Mouse (Mus musculus) gastrocnemius, postnatal 25 days (tissue): ENCODE measurements around the gene Gid4. TPM values are rescaled to one million over a fixed set of nuclear protein-coding genes. Genes with fewer than 3 reads are reported as not detected.
"Not testable (repeated sequence)": the region's sequence is repeated elsewhere in the genome, so short reads cannot be mapped to it uniquely, and the experiment has no call there.

Experiments
- DNase-seq: peaks from one replicate; pipeline ENCODE4 v3.0.0; 2022
- total RNA-seq, 2 experiments: library from RNA; stranded (reverse); gene quantifications; 1 replicate in 1 of 2; 2 replicates in 1 of 2; pipeline ENCODE4 v1.2.3; 2021

The Gid4 gene
- total RNA-seq, 2 experiments from 2014 or later, result 45.2 to 50.9 TPM

DNA sequence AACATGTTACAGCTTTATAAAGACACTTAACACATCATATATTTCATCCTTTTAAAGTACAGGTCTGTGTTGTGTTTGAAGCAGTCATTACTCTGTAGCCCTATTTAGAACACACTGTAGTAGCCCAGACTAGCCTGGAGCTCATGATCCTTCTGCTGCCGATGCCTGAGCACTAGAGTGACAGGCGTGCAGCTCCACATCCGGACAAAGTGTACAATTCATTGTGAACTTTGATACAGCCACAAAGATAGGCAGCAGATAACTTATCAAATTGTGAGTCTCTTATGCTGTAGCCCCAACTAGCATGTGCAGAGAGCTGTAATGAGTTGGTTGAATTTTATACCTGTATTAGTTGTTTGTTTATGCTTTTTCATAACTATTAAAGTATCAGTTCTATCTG is 10.7 kb downstream of the Gid4 start:
- DNase-seq, result no peak

DNA sequence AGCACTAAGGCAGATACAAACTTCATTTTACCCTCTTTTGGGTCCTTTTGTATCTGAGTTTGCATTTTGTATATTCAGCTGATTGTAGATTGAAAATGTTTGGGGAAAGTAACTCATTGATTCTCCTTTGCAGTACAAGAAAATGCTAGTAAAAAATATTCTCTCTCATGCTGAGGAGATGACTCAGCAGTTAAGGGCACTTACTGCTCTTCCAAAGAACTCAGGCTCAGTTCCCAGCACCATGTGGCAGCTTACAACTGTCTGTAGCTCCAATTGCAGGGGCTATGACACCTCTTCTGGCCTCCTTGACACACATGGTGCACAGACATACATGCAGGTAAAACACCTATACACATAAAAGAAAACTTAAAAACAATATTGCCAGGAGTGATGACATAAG is 16.6 kb downstream of the Gid4 start:
- no peak for DNase-seq

DNA sequence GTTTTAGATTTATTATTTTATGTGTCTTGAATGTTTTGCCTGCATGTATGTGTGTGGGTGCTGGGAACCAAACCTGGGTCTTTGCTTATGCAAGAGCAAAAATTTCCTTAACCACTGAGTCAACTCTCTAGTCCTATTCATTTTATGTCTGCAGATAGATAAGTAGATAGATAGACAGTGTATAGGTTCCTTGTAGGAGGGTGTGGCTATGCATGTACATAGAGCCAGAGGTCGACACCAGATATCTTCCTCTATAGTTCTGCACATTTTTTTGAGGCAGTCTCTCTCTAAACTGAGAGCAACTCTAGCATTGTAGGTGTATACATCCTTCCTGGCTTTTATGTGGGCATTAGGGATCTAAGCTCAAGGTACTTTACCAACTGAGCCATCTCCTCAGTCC is 18.2 kb downstream of the Gid4 start:
- DNase-seq, result no peak

DNA sequence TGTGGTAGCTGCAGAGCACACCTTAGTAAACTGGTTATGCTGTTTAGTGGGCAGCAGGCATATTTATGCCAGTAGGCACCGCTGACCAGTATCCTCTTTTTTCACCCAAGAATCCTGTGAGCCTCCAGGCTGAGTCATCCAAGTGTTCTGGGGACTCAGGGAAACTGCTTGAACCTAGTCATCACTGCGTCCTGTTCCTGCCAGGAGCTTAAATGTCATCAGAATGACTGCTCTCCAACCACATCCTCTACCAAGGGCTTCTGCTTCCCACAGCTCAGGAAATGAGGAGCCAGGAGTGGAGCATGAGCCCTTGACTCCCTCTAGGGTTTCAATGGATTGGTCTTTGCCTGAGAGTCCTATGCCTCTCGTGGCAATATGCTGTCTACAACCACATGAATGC is 19.7 kb downstream of the Gid4 start:
- no peak for DNase-seq

DNA sequence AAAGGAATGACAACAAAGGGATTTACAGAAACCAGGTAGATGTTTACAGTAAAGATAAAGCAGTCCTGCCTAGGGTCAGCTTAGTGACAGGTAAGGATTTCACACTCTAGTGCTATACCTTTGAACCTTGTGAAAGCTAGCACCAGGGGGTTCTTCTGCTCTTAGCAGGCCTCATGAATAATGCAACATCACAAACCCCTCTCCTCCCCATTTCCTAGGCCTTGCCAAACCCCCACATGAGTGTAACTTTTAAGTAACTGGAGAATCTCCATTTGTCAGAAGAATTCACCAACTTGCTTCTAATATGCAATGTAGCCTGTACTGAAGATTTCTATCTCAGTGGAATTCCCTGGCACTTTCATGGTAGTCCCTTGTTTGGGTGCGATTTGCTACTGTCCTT is 22.7 kb downstream of the Gid4 start:
- not testable (repeated sequence) for DNase-seq

DNA sequence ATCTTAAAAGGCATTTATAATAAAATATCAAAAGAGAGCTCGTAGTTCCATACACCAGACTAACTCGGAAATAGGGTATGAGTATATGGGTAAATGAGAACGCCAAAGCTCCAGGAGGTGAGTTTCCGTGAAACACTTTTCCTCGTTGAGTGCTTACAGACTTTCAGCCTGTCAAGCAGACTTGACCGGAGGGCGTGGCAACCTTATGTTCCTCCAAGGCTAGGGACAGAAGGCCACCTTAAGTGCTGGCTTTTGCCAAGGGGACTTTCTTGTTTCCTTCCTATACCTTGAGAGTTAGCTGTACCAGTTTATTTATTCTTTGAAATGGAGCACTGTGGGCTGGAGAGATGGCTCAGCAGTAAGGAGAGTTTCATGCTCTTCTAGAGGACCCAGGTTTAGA is 23.2 kb downstream of the Gid4 start:
- no peak for DNase-seq

DNA sequence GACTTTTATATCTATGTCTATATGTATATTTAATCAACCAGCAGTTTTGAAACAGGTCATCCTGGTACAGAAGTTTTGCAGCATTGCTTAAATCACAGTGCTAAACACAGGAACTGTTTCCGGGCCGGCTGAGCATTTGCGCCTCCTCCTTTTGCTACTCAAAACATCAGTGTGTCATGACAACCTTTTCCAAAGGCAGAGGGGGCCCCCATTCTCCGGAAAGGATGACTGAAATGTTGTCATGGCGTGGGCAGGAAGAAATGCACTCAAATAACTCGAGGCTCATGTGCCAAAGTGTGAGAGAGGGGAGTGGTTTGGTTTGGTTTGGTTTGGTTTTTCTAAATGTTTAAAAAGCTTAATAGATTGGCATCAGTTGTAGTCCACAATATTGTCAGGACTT is 26.0 kb downstream of the Gid4 start:
- DNase-seq, result no peak

DNA sequence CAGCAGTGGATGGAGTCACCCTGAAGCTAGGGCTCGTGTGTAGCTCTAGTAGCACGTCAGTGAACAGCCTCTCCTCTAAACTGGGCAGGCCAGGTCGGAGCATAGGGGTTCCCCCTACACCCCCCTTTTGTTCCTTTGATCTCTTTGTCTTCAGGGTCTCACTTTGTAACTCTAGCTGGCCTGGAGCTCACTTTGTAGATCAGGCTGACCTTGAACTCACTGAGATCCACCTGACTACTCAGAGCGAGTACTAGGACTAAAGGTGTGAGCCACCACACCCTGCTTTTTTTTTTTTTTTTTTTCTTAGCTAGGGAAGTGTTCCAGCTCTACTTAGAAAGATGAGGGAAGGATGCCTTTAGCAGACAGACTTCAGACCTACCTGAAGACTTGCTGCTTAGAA is 27.1 kb downstream of the Gid4 start:
- no peak for DNase-seq

DNA sequence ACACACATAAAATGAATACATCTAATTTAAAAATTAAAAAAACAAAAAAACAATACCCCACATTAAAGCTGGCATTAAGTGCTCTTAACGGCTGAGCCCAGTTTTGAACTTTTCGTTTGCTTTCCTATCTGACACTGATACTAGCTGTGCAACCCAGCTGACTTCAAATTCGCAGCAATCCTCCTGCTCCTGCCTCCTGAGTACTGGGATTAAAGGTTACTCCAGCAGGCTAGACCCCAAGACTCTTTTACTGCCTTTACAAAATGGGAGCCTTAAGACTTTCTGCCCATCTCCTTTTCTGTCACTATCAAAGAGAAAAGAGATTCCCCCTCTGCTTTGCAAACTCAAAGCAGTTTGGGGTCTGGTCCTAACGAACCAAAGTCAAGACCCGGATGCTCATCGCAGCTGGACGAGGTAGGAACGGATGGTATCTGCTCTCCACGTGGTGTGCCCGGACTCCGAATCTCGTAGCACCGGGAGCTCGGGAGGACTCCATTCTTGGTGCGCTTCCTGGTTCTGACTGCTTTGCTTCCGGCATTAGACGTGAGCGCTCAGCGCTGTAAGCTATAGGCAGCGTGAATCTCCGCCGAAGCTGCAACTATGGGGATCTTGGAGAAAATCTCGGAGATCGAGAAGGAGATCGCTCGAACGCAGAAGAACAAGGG is 37.3 kb downstream of the Gid4 start, which contains the start of gene Drg2:
Gene Drg2, plus strand, starts transcription at position 512 of the 665 bp plus-strand sequence.
- peak; percentile 81 for DNase-seq

DNA sequence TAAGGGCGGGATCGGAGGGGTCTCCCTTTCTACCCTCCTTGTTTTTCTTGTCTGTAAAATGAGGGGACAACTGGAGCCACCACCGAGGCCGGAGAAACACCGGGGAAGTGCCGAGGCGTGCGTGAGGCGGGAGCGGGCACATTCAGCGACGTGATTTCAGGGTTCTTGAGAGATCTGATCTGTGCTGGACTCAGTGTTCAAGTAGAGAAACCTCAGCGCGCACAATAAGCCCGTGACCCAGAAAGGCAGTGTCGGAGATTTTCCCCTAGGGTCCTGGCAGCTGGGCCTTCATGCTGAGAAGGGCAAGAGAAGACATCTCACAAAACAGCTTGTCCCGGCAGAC is 37.8 kb downstream of the Gid4 start:
- no peak for DNase-seq

DNA sequence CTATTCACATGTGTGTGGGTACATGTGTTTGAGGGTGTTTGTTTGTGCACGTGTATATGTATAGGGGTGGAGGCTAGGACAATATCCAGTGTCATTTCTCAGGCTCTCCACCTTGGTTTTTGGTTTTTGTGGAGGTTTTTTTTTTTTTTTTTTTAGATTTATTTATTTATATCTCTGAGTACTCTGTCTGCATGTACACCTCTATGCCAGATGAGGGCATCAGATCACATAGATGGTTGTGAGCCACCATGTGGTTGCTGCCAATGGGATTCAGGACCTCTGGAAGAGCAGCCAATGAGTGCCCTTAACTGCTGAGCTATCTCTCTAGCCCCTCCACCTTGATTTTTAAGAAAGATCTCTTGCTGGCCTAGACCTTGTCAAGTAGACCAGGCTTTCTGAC is 41.0 kb downstream of the Gid4 start:
- DNase-seq, result no peak

DNA sequence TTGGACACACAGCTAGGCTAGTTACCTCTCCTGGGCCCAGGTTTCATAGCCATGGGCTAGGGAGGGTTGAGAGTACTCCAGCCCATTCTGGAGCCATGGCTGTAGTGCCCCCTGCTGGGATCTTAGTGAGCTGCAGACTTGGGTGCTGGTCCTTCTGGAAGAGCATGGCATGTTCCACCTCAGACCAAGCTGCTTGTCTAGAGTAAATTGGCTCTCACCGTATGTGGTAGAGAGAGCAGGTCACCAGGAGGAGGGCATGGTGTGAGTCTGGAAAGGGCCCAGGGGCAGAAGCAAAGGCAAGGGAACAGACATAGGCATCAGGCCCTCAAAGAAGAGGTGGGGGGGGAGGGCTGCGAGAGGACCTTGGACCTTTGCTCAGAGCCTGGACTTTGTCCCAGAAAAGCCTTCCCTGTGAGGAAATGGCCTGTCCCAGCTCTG is 49.0 kb downstream of the Gid4 start:
- DNase-seq, result no peak

DNA sequence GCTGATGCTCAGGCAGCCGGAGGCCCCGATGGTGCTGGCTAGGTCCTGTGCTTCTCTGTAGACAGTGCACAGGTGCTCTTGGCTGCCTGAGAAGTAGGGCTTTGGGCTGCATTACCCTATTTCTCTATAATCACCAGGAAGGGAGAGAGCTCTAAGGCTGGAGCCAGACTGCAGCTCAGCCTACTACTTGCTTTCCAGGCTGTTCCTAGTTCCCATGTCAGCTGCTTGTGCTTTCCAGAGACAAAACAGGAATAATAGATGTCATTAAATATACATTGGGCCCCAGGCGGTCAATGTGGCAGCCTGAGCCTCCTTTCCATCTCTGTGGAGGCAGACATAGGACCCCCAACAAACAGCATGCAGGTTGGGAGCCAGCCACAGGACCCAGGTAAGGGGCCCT is 52.1 kb downstream of the Gid4 start, which contains the start of gene Myo15:
Gene Myo15, plus strand, starts transcription at position 301 of the 400 bp plus-strand sequence.
- DNase-seq, result no peak

DNA sequence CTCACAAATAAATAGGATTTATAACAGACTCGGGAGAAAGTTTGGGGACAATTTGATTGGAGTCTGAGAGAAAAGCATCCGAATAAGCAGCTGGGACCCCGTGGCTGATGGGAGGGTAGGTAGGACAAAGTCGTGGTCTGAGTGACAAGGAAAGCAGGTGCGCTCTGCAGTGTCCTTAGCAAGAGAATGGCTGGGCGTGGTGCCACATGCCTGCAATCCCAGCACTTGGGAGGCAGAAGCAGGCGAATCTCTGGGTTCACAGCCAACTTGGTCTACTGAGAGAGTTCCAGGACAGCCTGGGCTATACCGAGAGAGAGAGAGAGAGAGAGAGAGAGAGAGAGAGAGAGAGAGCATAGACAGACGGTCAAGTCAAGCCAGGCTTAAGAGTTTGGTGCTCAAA is 53.8 kb downstream of the Gid4 start:
- no peak for DNase-seq

DNA sequence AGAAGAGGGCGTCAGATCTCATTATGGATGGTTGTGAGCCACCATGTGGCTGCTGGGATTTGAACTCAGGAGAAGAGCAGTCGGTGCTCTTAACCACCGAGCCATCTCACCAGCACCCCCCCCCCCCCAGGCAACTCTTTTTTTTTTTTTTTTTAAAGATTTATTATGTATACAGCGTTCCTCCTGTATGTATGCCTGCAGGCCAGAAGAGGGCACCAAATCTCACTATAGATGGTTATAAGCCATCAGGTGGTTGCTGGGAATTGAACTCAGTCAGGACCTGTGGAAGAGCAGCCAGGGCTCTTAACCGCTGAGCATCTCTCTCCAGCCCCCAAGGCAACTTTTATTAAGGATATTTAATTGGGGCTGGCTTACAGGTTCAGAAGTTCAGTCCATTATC is 57.6 kb downstream of the Gid4 start:
- no peak for DNase-seq

DNA sequence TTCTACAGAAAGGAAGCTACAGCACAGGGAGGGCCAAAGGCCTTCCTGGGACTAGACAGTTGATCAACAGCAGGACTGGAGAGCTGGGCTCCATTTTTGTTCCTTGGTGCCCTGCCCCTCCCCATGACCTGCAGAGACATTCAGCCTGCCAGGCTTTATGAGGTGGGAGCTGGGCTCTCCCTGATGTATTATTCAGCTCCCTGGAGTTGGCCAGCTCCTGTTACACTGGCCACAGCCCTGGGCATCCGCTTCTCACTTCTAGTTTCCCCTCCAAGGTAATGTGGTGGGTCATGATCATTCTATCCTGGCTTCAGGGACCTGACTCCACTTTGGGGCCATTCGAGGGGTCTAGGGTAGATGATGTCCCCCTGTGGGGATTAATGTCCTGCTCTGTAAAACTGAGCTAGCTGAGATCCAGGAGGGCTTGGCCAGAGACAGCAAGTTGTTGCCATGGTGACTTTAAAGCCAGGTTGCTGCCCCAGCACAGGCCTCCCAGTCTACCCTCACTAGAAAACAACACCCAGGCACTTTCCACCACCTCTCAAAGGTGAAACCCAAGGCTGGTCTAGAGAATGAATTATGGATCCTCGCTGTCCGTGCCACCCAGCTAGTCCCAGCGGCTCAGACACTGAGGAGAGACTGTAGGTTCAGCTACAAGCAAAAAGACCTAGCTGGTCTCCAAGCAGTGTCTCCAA is 58.9 kb downstream of the Gid4 start:
- DNase-seq, result no peak

DNA sequence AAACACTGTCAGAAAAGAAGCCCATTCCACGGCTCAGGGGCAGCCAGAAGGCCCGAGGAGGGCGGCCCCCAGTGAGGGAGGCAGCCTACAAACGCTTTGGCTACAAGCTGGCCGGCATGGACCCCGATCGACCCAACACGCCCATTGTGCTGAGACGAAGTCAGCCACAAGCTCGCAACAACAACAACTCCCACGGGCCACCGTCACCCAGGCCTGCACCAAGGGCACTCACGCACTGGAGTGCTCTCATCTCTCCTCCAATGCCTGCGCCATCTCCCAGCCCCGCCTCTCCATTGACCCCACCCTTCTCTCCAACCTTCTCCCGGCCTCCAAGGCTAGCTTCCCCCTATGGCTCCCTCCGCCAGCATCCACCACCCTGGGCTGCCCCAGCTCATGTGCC is 61.2 kb downstream of the Gid4 start:
- no peak for DNase-seq

DNA sequence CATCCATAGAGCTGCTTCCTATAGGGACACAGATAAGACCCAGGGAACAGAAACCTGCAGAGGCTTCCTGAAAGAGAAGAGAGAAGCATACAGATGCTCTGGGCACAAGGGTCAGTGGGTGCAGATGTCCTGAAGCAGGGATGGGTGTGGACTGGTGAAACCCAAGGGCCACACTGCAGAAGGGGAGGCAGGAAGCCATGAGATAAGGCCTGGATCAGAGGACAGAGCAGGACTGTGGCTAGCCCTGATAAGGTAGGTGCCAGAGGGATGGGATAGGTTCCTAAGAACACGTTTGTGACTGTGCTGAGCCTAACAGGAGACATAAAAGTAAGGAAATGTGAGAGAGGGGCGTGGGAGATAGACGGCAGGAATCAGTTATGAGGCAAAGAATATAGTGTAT is 69.3 kb downstream of the Gid4 start:
- no peak for DNase-seq

DNA sequence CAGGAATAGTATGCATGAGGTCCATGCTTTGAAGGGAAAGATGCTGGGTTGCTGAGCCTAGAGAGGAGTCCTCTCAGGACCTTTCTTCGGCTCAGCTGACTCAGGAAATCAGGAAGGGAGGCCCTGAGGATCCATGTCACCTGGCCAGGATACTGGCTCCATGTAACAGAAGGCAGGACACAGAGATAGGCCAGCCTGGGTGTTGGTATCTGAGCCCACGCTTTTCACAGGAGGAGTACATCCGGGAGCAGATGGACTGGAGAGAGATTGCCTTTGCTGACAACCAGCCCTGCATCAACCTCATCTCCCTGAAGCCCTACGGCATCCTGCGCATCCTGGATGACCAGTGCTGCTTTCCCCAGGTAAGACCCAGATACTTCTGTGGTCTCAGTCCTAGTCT is 75.8 kb downstream of the Gid4 start:
- DNase-seq, result no peak

DNA sequence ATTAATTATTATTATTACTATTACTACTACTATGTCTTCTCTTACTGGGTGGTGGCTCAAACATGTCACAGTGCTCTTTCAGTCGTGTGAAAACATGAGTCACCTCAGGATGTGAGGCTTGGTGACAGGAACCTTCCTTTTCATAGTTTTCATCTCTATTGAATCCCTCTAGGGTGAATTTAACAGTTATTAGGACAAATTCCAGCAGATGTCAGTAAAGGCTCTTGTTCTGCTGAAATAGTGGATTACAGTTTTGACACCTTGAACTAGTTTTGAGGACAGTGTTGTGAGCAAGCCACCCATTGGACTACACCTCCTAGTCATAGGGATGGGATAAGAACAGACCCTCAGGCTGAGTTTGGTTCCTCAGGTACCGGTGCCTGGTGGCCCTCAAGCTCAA is 78.7 kb downstream of the Gid4 start:
- no peak for DNase-seq
